Mouse (Mus musculus): ENCODE measurements around the gene H2-T22.
A peak's percentile ranks its signal among the peaks of the same experiment; 100 is the strongest.

The H2-T22 gene

GRCm38 (mm10) chr17:35998545-35999305, 43.8 kb downstream of the H2-T22 start:
- no peak for DNase-seq (ENCODE audit: low spot score)

GRCm38 (mm10) chr17:35997713-35998510, 44.6 kb downstream of the H2-T22 start:
- peak; percentile 70 for DNase-seq (ENCODE audit: low spot score)

- DNase-seq (ENCODE audit: low spot score), result peak; percentile 98
Measured at GRCm38 (mm10) chr17:35996949-35997348, 45.6 kb downstream of the H2-T22 start.

- DNase-seq (ENCODE audit: low spot score), result no peak
Measured at GRCm38 (mm10) chr17:35994879-35995240, 47.7 kb downstream of the H2-T22 start.

- DNase-seq (ENCODE audit: low spot score), result peak; percentile 90
Measured at GRCm38 (mm10) chr17:35994175-35994878, 48.2 kb downstream of the H2-T22 start.

GRCm38 (mm10) chr17:35993675-35994074, 48.9 kb downstream of the H2-T22 start:
- DNase-seq (ENCODE audit: low spot score), result peak; percentile 82

GRCm38 (mm10) chr17:35991781-35992180, 50.8 kb downstream of the H2-T22 start:
- DNase-seq (ENCODE audit: low spot score), result no peak

All from lung, postnatal 25 days (tissue).